Mouse (Mus musculus) heart, adult 2 months (tissue): Measurements from ENCODE around the gene Shq1. TPM values are rescaled to one million over a fixed set of nuclear protein-coding genes. Genes with fewer than 3 reads are reported as not detected.

Source experiments
- DNase-seq, 2 experiments: peaks; one replicate each; pipeline ENCODE4 v3.0.0; 2021
- H3K27ac ChIP-seq: fragments of 200-600 bp; 2 replicates; pipeline ENCODE4 v1.8.1; 2022
- H3K27me3 ChIP-seq: fragments of 200-500 bp; 2 replicates; pipeline ENCODE4 v1.6.1; 2012; ENCODE audit warnings: mild to moderate bottlenecking, low read length, inconsistent platforms, mixed read lengths; ENCODE audit not compliant: control insufficient read depth, insufficient read depth
- H3K36me3 ChIP-seq: fragments of 200-500 bp; 2 replicates; pipeline ENCODE4 v1.6.1; 2012; ENCODE audit warnings: low read length, inconsistent platforms; ENCODE audit not compliant: control insufficient read depth, insufficient read depth
- H3K4me1 ChIP-seq: fragments of 200-500 bp; 2 replicates; pipeline ENCODE4 v1.6.1; 2011; ENCODE audit warnings: low read length; ENCODE audit not compliant: control insufficient read depth, insufficient read depth
- H3K4me3 ChIP-seq: fragments of 200-600 bp; 2 replicates; pipeline ENCODE4 v1.8.1; 2022
- H3K79me2 ChIP-seq: fragments of 200-500 bp; replicated peaks from 2 replicates; pipeline ENCODE4 v1.6.1; 2012; ENCODE audit warnings: mild to moderate bottlenecking, inconsistent platforms, low read length, moderate library complexity, mixed read lengths; ENCODE audit not compliant: control insufficient read depth, insufficient read depth
- H3K9ac ChIP-seq: fragments of 200-500 bp; 2 replicates; pipeline ENCODE4 v1.6.1; 2012; ENCODE audit warnings: low read depth, mild to moderate bottlenecking, control low read depth, inconsistent platforms, low read length, mixed read lengths
- CTCF ChIP-seq: fragments of 200-600 bp; IDR thresholded peaks from 2 replicates; pipeline ENCODE4 v1.8.1; 2022; ENCODE audit warnings: antibody characterized with exemption, mild to moderate bottlenecking, moderate library complexity
- EP300 ChIP-seq: fragments of 200-500 bp; IDR thresholded peaks from 2 replicates; pipeline ENCODE4 v1.6.1; 2011; ENCODE audit warnings: low read depth, low read length, control low read depth; ENCODE audit not compliant: insufficient read depth
- POLR2A ChIP-seq: fragments of 200-500 bp; IDR thresholded peaks from 2 replicates; pipeline ENCODE4 v1.6.1; 2011; ENCODE audit warnings: mild to moderate bottlenecking, low read depth, low read length, control low read depth; ENCODE audit not compliant: insufficient read depth
- WGBS: fragments of 180-500 bp; shearing (Covaris S2); methylation state at CpG from one replicate; pipeline ENCODE4 v1.1.7; 2018; 5-methylcytosine and 5-hydroxymethylcytosine counted together
- intact Hi-C: fragments of 180-260 bp; cut with DNase I; formaldehyde crosslinking; loops from one replicate; pipeline ENCODE4 v1.15.1; 2025
- polyA plus RNA-seq: library from polyadenylated mRNA; depleted of rRNA; stranded (reverse); fragments of >200 nt; gene quantifications from 2 replicates; pipeline ENCODE4 v1.2.3, GENCODE M21; 2012
- total RNA-seq, 2 experiments: library from RNA; stranded (reverse); gene quantifications; 2 replicates each; pipeline ENCODE4 v1.2.3; 2021

The Shq1 gene
- total and polyA plus RNA-seq, 3 experiments, result 2.0 to 3.6 (median 3.3) TPM

DNA sequence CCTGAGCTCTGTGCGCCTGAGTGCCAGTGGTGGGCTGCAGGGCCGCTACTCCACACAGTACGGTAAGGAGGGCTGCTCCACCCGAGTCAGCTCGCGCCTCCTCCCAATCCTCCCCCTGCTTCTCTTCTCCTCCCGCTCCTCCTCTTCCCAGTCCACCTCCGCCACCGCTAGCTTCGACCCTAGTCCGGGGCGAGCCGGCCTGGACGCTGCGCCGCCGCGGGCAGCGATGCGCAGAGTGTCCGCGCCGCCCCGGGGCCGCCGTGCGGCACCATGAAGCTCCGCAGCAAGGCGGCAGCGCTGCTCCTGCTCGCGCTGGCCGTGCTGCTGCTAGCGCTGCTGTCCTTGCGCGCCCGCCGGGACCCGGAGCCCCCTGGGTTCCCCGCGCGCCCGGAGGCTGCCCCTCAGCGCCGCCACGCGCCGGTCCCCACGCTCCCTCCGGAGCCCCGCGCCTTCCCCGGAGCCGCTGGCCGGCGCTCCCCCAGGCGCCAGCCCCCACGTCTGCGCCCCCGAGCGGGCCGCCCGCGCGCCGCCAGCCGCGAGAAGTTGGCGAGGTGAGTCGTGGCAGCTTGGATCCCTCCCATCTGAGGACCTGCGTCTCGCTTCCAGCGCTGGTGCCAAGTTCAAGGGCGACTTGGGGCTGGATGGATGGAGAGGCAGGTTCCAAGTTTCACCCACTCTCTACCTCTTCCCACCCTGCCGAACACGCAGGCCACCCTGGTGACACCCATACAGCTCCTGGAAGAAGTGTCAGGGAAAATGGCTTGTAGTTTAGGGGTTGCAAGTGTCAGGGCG lies 33.8 kb upstream of the Shq1 start, which contains the start of gene Gxylt2:
Gxylt2 (plus strand) TSS at position 161 of the 792 bp plus-strand sequence.
- H3K27me3 ChIP-seq, result peaks cover 10% of the 10 kb centered on the region
- peak; percentile 60 to 68 for DNase-seq
- peak within 1 kb of the TSS; percentile 53; the same call in 1 of the 2 replicates for H3K27ac ChIP-seq
- no peaks in the 10 kb centered on the region for H3K36me3 ChIP-seq
- no peaks in the 10 kb centered on the region for H3K79me2 ChIP-seq
- under 1% methylated on average over 66 of the region's 77 CpGs for WGBS
- peak; percentile 35 for TF ChIP-seq CTCF
- no peak for TF ChIP-seq EP300
- TF ChIP-seq POLR2A, result peak; percentile 53; the same call in 1 of the 2 replicates
- H3K4me1 ChIP-seq, result peaks cover 1% of the 10 kb centered on the region; the same call in 1 of the 2 replicates
- intact Hi-C loops, result no loop called here
- H3K9ac ChIP-seq, result peak within 1 kb of the TSS; percentile 57
- peak within 1 kb of the TSS; percentile 40 for H3K4me3 ChIP-seq

- intact Hi-C loops, result no loop called here
- Histone ChIP-seq H3K4me1 (no peaks in the 10 kb centered on the region; the same call in 1 of the 2 replicates), H3K27ac (no peak overlapping the region), H3K4me3 (peak overlapping the region; percentile 40; the same call in 1 of the 2 replicates), H3K36me3 (no peaks in the 10 kb centered on the region), H3K27me3 (peaks cover 10% of the 10 kb centered on the region), H3K79me2 (no peaks in the 10 kb centered on the region), H3K9ac (no peak overlapping the region; the same call in 1 of the 2 replicates)
- no peak for DNase-seq
- 41% methylated on average over 8 of the region's 8 CpGs for WGBS
- TF ChIP-seq POLR2A, result no peak
- no peak for TF ChIP-seq CTCF
- TF ChIP-seq EP300, result no peak
Measured at GRCm38 (mm10) chr6:100704197-100704573, 33.2 kb upstream of the Shq1 start.

DNA sequence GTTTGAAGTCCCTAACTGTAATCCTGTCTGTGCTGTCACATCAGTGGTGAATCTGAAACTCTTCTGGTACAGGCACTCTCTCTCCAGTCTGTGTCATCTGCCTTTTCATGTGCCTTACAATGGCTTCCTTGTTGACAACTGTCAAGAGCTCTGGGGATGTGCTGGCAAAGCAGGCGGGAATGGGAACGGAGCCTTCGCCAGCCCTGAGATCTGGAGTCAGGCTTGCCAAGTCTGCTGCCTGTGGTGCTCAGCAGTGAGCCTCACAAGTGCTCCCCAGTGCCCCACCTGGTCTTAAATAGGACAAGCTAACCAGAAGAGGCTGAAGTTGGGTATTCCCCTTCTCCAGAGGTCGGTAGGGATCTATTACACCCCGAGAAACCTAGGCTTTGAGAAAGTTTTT lies 29.8 kb upstream of the Shq1 start:
- H3K4me3 ChIP-seq, result no peak overlapping the region
- H3K36me3 ChIP-seq, result no peaks in the 10 kb centered on the region
- peaks cover 10% of the 10 kb centered on the region for H3K27me3 ChIP-seq
- DNase-seq, result no peak
- H3K9ac ChIP-seq, result no peak overlapping the region
- TF ChIP-seq CTCF, result no peak
- no peak for TF ChIP-seq EP300
- TF ChIP-seq POLR2A, result no peak
- H3K27ac ChIP-seq, result no peak overlapping the region
- 60% methylated on average over 5 of the region's 5 CpGs for WGBS
- no peaks in the 10 kb centered on the region for H3K79me2 ChIP-seq
- no peaks in the 10 kb centered on the region; the same call in 1 of the 2 replicates for H3K4me1 ChIP-seq
- intact Hi-C loops, result no loop called here

- intact Hi-C loops, result no loop called here
- H3K4me3 ChIP-seq, result no peak overlapping the region
- no peak for DNase-seq
- TF ChIP-seq CTCF (no peak), EP300 (no peak), POLR2A (no peak)
- H3K27ac ChIP-seq, result no peak overlapping the region
- H3K9ac ChIP-seq, result no peak overlapping the region
- H3K79me2 ChIP-seq, result no peaks in the 10 kb centered on the region
- H3K36me3 ChIP-seq, result no peaks in the 10 kb centered on the region
- WGBS, result 82% methylated on average over 5 of the region's 5 CpGs
- H3K4me1 ChIP-seq, result no peaks in the 10 kb centered on the region; the same call in 1 of the 2 replicates
- H3K27me3 ChIP-seq, result peaks cover 10% of the 10 kb centered on the region
Measured at GRCm38 (mm10) chr6:100699986-100700385, 29.0 kb upstream of the Shq1 start.

DNA sequence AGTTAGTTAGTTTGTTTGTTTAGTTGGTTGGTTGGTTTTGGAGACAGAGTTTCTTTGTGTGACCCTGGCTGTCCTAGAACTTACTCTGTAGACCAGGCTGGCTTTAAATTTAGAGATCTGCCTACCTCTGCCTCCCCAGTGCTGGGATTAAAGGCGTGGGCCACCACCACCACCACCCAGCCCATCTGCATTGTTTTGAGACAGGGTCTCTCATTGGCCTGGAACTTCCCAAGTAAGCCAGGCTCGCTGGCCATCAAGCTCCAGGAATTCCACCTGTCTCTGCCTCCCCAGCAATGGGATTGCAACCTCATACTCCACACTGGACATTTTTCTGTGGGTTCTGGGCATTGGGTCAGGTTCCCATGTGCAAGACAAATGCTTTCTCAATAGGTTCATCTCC lies 15.4 kb upstream of the Shq1 start:
- intact Hi-C loops, result no loop called here

DNA sequence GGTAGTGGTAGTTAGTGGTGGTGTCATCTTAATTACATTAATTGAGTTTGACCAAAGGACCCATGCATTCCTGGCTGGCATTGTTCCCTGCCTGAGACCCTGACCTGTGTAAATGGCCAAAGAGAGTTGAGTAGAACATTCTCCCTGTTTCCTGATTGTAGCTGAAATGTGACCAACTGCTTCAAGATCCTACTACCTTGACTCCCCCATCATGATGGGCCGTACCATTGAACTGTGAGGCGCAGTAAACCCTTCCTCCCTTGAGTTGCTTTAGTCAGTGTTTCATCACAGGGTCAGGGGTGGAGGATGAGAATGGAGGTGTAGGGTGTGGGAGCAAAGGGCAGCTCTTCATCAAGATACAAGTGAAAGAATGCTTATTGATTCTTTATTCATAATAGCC lies 7.7 kb upstream of the Shq1 start:
- H3K79me2 ChIP-seq, result no peaks in the 10 kb centered on the region
- H3K9ac ChIP-seq, result no peak overlapping the region
- H3K27ac ChIP-seq, result no peak overlapping the region
- no peaks in the 10 kb centered on the region for H3K4me1 ChIP-seq
- H3K4me3 ChIP-seq, result no peak overlapping the region
- intact Hi-C loops, result loop anchor here (5.0 to 10.0 kb wide), 2 partner anchors 154 to 586 kb away; partner anchors contain the start of gene Ppp4r2
- H3K27me3 ChIP-seq, result no peaks in the 10 kb centered on the region
- no peak for DNase-seq
- TF ChIP-seq POLR2A (no peak), EP300 (no peak), CTCF (no peak)
- H3K36me3 ChIP-seq, result no peaks in the 10 kb centered on the region
- WGBS, result 93% methylated on average over 2 of the region's 2 CpGs

More for the DNA sequence above, 15.4 kb upstream of the Shq1 start:
- TF ChIP-seq CTCF, result no peak
- TF ChIP-seq POLR2A, result no peak
- no peak for TF ChIP-seq EP300
- no peaks in the 10 kb centered on the region for H3K4me1 ChIP-seq
- DNase-seq, result no peak
- no peaks in the 10 kb centered on the region for H3K36me3 ChIP-seq
- H3K79me2 ChIP-seq, result no peaks in the 10 kb centered on the region
- H3K27me3 ChIP-seq, result no peaks in the 10 kb centered on the region
- WGBS, result 78% methylated on average over 2 of the region's 2 CpGs
- H3K4me3 ChIP-seq, result no peak overlapping the region
- H3K27ac ChIP-seq, result no peak overlapping the region
- no peak overlapping the region for H3K9ac ChIP-seq
